Mouse (Mus musculus) liver, postnatal 0 days (tissue): Measurements from ENCODE around the gene Ube2j1. TPM values are rescaled to one million over a fixed set of nuclear protein-coding genes. Genes with fewer than 3 reads are reported as not detected.

Experiments used
- ATAC-seq: fragments of 200-750 bp; cut with Nextera tagmentation; 2 replicates; pipeline ENCODE4 v1.8.0; 2017; ENCODE audit warnings: mild to moderate bottlenecking, moderate library complexity
- DNase-seq: peaks from one replicate; pipeline ENCODE4 v3.0.0-alpha.2; 2016
- H3K27ac ChIP-seq: fragments of 300-500 bp; sonication (generic); 2 replicates; pipeline ENCODE4 v1.5.1; 2014; ENCODE audit warnings: antibody characterized with exemption, moderate library complexity, mild to moderate bottlenecking, low read depth
- H3K27me3 ChIP-seq: fragments of 300-500 bp; sonication (generic); 2 replicates; pipeline ENCODE4 v1.6.1; 2014; ENCODE audit warnings: low read length, control low read depth, mixed read lengths; ENCODE audit not compliant: insufficient read depth
- H3K36me3 ChIP-seq: fragments of 300-500 bp; sonication (generic); replicated peaks from 2 replicates; pipeline ENCODE4 v1.6.1; 2014; ENCODE audit warnings: mild to moderate bottlenecking, control low read depth, low read length, moderate library complexity, mixed read lengths; ENCODE audit not compliant: insufficient read depth
- H3K4me1 ChIP-seq: fragments of 300-500 bp; sonication (generic); 2 replicates; pipeline ENCODE4 v1.6.1; 2014; ENCODE audit warnings: antibody characterized with exemption, mild to moderate bottlenecking, control low read depth; ENCODE audit not compliant: insufficient read depth
- H3K4me2 ChIP-seq: fragments of 300-500 bp; sonication (generic); 2 replicates; pipeline ENCODE4 v1.6.1; 2014; ENCODE audit warnings: low read depth, mild to moderate bottlenecking, low read length, moderate library complexity, mixed read lengths
- H3K4me3 ChIP-seq: fragments of 300-500 bp; sonication (generic); 2 replicates; pipeline ENCODE4 v1.5.1; 2014; ENCODE audit warnings: low read depth, low read length
- H3K9ac ChIP-seq: fragments of 300-500 bp; sonication (generic); replicated peaks from 2 replicates; pipeline ENCODE4 v1.6.1; 2014; ENCODE audit warnings: mild to moderate bottlenecking, moderate library complexity
- H3K9me3 ChIP-seq: fragments of 300-500 bp; sonication (generic); 2 replicates; pipeline ENCODE4 v1.6.1; 2016; ENCODE audit warnings: mild to moderate bottlenecking, control low read depth, low read length, mixed read lengths
- CTCF ChIP-seq: sonication (generic); IDR thresholded peaks from 2 replicates; pipeline ENCODE4 v1.5.1; 2016; ENCODE audit warnings: antibody characterized with exemption, low read depth
- EP300 ChIP-seq: IDR thresholded peaks from 2 replicates; pipeline ENCODE4 v1.6.1; 2016; ENCODE audit warnings: antibody characterized with exemption, low read depth, mild to moderate bottlenecking
- whole genome bisulfite sequencing: fragments of 180-500 bp; shearing (Covaris S2); extraction: QIAGEN DNeasy Blood & Tissue Kit; methylation state at CpG from one replicate; pipeline ENCODE4 v1.1.7; 2014; ENCODE audit not compliant: insufficient replicate concordance; 5-methylcytosine and 5-hydroxymethylcytosine counted together
- polyA plus RNA-seq: library from polyadenylated mRNA; unstranded; fragments of >200 nt; fragmentation: Nextera tagmentation; extraction: Ambion mirVana; gene quantifications from 2 replicates; pipeline ENCODE4 v1.2.1, GENCODE M21; 2015

The Ube2j1 gene
- polyA plus RNA-seq, 1 experiment from 2014 or later, result 22.4 TPM

DNA sequence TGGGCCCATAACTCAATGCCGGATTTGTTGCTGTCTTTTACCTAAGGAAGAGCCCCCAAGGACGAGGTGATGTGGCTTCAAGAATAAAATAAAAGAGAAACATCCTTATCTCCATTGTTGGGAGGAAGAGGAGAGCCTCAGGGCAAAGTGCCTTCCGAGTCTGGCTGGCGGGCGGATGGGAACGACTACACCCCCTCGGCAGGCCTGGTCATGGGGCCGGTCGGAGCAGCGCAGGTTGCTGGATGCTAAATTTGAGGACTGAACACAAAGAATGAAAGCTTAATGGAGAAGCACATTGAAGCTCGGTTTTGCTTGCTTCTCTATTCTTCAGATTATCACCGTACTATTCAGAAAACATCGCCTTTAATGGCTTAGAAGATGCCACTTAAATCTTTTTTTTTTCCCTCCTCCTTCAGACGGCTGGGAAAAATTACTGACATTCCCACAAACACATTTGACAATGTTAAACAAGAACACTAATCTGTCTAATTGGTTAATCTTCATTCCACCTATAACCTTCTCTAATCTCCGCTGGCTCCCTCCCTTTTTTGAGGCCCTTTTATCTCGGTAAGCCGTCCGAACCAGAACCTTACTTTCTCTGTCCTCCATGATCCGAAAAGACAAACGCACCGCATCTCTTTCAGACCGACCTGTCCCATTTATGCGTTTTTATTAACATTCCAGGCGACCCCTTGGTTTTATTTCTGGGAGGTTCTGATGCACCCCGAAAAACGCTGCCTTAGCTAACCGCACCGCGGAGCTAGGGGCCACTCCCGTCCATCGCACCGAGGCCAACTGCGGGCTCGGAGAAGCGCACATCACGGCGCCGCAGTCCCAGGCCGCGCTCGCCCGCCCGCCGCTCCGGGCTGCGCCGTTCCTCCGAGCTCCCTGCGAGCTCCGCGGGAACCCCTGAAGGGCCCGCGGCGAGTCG, 687 bp upstream of the Ube2j1 start:
- peak; percentile 66 for ATAC-seq
- Histone ChIP-seq H3K9ac (peak overlapping the region; percentile 98), H3K27me3 (no peaks in the 10 kb centered on the region), H3K4me2 (peak overlapping the region; percentile 86), H3K4me3 (peak overlapping the region; percentile 89), H3K4me1 (peaks cover 23% of the 10 kb centered on the region), H3K27ac (peak overlapping the region; percentile 97), H3K36me3 (peaks cover 4% of the 10 kb centered on the region), H3K9me3 (peaks cover 3% of the 10 kb centered on the region; the same call in 1 of the 2 replicates)
- 5% methylated on average over 55 of the region's 55 CpGs for WGBS
- DNase-seq, result peak; percentile 48
- no peak for TF ChIP-seq CTCF
- TF ChIP-seq EP300, result no peak

GRCm38 (mm10) chr4:33032045-33032444, 829 bp downstream of the Ube2j1 start:
- Histone ChIP-seq H3K4me1 (peaks cover 23% of the 10 kb centered on the region), H3K4me3 (peak overlapping the region; percentile 89), H3K4me2 (peak overlapping the region; percentile 86), H3K27me3 (no peaks in the 10 kb centered on the region), H3K9ac (peak overlapping the region; percentile 98), H3K27ac (peak overlapping the region; percentile 97; the same call in 1 of the 2 replicates), H3K9me3 (peaks cover 5% of the 10 kb centered on the region; the same call in 1 of the 2 replicates), H3K36me3 (peaks cover 8% of the 10 kb centered on the region; the same call in 1 of the 2 replicates)
- DNase-seq (no peak), ATAC-seq (no peak)
- 26% methylated on average over 4 of the region's 4 CpGs for WGBS
- TF ChIP-seq EP300 (no peak), CTCF (no peak)

GRCm38 (mm10) chr4:33033515-33033914, 2.3 kb downstream of the Ube2j1 start:
- no peak for ATAC-seq
- peaks cover 10% of the 10 kb centered on the region for H3K36me3 ChIP-seq
- H3K27me3 ChIP-seq, result no peaks in the 10 kb centered on the region
- H3K4me1 ChIP-seq, result peaks cover 23% of the 10 kb centered on the region
- 0 out of 2 replicates have a peak overlapping the region, but pooled peaks have one; percentile 86 for H3K4me2 ChIP-seq
- peaks cover 5% of the 10 kb centered on the region; the same call in 1 of the 2 replicates for H3K9me3 ChIP-seq
- TF ChIP-seq CTCF, result no peak
- TF ChIP-seq EP300, result no peak
- H3K4me3 ChIP-seq, result no peak overlapping the region
- no peak overlapping the region for H3K27ac ChIP-seq
- no peak for DNase-seq
- 39% methylated on average over 6 of the region's 6 CpGs for whole genome bisulfite sequencing
- H3K9ac ChIP-seq, result no peak overlapping the region; the same call in 1 of the 2 replicates

DNA sequence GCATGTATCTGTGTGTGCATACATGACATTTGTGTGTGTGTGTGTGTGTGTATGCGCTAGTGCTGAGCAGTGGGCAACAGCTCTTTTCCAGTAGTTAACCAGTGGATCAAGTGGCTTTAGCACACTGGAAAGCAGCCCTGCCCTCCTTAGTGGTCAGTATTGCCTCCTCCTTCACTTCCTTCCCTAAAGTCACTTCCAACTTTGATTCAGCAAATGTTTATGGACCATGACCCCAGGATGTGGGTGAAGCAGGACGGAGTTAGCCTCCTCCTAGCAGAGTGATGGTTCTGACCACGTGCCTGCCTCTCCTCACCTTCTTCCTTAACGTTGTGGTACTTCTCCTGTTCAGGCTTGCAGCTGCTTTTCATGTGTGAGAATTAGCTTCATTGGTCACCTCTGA, 8.6 kb downstream of the Ube2j1 start:
- TF ChIP-seq CTCF (no peak), EP300 (no peak)

GRCm38 (mm10) chr4:33049601-33050000, 18.4 kb downstream of the Ube2j1 start:
- no peak overlapping the region for H3K4me3 ChIP-seq
- 89% methylated on average over 11 of the region's 11 CpGs for WGBS
- no peaks in the 10 kb centered on the region for H3K9me3 ChIP-seq
- TF ChIP-seq CTCF (no peak), EP300 (no peak)
- peaks cover 56% of the 10 kb centered on the region for H3K36me3 ChIP-seq
- no peak overlapping the region for H3K27ac ChIP-seq
- H3K4me2 ChIP-seq, result no peak overlapping the region
- no peak overlapping the region for H3K9ac ChIP-seq
- ATAC-seq, result no peak
- H3K27me3 ChIP-seq, result no peaks in the 10 kb centered on the region
- H3K4me1 ChIP-seq, result no peaks in the 10 kb centered on the region
- no peak for DNase-seq

More for the DNA sequence above, 8.6 kb downstream of the Ube2j1 start:
- no peaks in the 10 kb centered on the region for H3K4me1 ChIP-seq
- no peaks in the 10 kb centered on the region for H3K27me3 ChIP-seq
- peaks cover 5% of the 10 kb centered on the region; the same call in 1 of the 2 replicates for H3K9me3 ChIP-seq
- no peak overlapping the region for H3K4me3 ChIP-seq
- H3K9ac ChIP-seq, result no peak overlapping the region
- 74% methylated on average over 4 of the region's 4 CpGs for WGBS
- no peak overlapping the region for H3K27ac ChIP-seq
- no peak for ATAC-seq
- H3K4me2 ChIP-seq, result no peak overlapping the region
- peaks cover 61% of the 10 kb centered on the region for H3K36me3 ChIP-seq
- no peak for DNase-seq

DNA sequence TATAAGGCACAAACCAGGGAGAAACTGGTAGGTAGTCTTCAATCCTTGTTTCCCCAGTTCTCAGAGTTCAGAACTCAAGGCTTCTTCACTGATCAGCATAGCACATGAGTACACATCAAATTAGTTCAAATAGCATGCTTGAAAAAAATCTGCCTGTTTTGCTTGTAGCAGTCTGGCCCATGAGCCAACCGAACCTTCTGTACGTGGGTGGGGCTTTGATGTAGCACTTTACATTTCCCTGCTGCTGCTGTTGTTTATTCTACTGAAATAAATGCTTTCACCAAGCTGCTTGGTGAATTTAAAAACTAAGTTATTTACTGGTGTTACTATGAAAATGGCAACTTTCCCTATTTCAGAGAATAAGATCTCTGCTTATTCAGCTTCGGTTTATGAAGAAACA, 20.8 kb downstream of the Ube2j1 start:
- ATAC-seq (no peak), DNase-seq (no peak)
- H3K27ac ChIP-seq, result no peak overlapping the region
- H3K36me3 ChIP-seq, result peaks cover 32% of the 10 kb centered on the region
- H3K4me1 ChIP-seq, result no peaks in the 10 kb centered on the region
- H3K27me3 ChIP-seq, result no peaks in the 10 kb centered on the region
- 86% methylated on average over 3 of the region's 3 CpGs for WGBS
- no peak overlapping the region for H3K4me2 ChIP-seq
- TF ChIP-seq EP300, result no peak
- no peak overlapping the region for H3K4me3 ChIP-seq
- no peak overlapping the region for H3K9ac ChIP-seq
- H3K9me3 ChIP-seq, result no peaks in the 10 kb centered on the region
